Comparison of ENCODE assay signal across 16 mouse cellular contexts in the genomic region with DNA sequence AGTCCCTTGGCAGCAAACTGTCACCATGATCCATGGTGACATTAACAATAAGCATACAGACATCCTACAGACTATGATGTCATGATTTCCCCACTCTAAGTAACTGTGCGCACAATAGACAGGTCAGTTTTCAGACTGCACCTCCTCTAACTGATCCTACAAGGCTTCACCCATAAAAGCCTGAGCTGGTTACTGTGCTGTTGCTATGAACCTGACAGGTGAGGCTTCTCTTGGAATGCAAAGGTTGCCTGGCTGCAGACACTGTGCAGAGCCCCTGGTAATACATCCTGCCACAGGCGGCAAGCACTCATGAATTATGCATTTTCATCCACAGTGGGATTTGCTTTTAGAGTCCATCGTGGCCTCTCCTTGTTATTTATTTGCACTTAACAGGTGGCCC. TPM values are rescaled to one million over a fixed set of nuclear protein-coding genes. Genes with fewer than 3 reads are reported as not detected.
DNase-seq lines count a peak whose midpoint lies in the region; ATAC-seq and TF ChIP-seq lines count a peak whose summit lies in the region.
"Had no signal": no experiment of that assay in that cellular context is flagged by ENCODE, and none has a peak within 500 bp of the region (broad histone marks: within the 10 kb centered on the region; RNA-seq: fewer than 3 reads in every experiment).

No protein-coding gene starts in this region.

- ATAC-seq in forebrain, embryonic 13.5 days = peak; percentile 36; the same call in 1 of the 2 replicates
- ATAC-seq in hindbrain, embryonic 16.5 days = peak; percentile 26
- peak; percentile 55 for ATAC-seq in neural tube, embryonic 14.5 days (ENCODE audit: low read depth)
- ATAC-seq: CD4-positive, CD25-positive, alpha-beta regulatory T cell, adult 4 months; intestine, embryonic 16.5 days; liver, embryonic 12.5 days had no signal

- no peaks in the 10 kb centered on the region for H3K9me3 ChIP-seq in forebrain, embryonic 13.5 days (replicated peaks)
- no peaks in the 10 kb centered on the region for H3K9me3 ChIP-seq in hindbrain, embryonic 16.5 days (ENCODE audit: control insufficient read depth, low read length)
- H3K9me3 ChIP-seq in neural tube, embryonic 14.5 days (ENCODE audit: control insufficient read depth, low read length) = no peaks in the 10 kb centered on the region
- H3K9me3 ChIP-seq: heart, embryonic 15.5 days; liver, embryonic 12.5 days had no signal

- peaks cover 80% of the 10 kb centered on the region for H3K4me1 ChIP-seq in forebrain, embryonic 13.5 days
- peaks cover 54% of the 10 kb centered on the region for H3K4me1 ChIP-seq in hindbrain, embryonic 16.5 days (ENCODE audit: control insufficient read depth, insufficient read depth, low read depth, low read length)
- H3K4me1 ChIP-seq in neural tube, embryonic 14.5 days (ENCODE audit: control insufficient read depth, insufficient read depth, low read length) = peaks cover 53% of the 10 kb centered on the region
- H3K4me1 ChIP-seq: heart, embryonic 15.5 days; liver, embryonic 12.5 days had no signal

- DNase-seq in layer of hippocampus, adult 2 months (ENCODE audit: low spot score in 2 of 2) = no peak
- DNase-seq in layer of hippocampus, postnatal 10 days (ENCODE audit: low spot score in 2 of 2) = no peak
- DNase-seq in adrenal gland, adult (ENCODE audit: inconsistent age in 2 of 2, low spot score in 1 of 2) = no peak
- no peak for DNase-seq in cerebellum, adult 9-10 months
- DNase-seq in kidney, postnatal 4 days = no peak
- DNase-seq: adrenal gland, postnatal 14 days; lung, postnatal 4 days; right cerebral cortex, adult 18-20 months; thymus, adult 2 months had no signal

- H3K27ac ChIP-seq in layer of hippocampus, adult 2 months = peak overlapping the region; percentile 55
- peak overlapping the region; percentile 31; the same call in 1 of the 2 replicates for H3K27ac ChIP-seq in forebrain, embryonic 13.5 days
- no peak overlapping the region; the same call in 1 of the 2 replicates for H3K27ac ChIP-seq in hindbrain, embryonic 16.5 days (ENCODE audit: low read depth, low read length)
- H3K27ac ChIP-seq in neural tube, embryonic 14.5 days (ENCODE audit: low read depth, low read length) = no peak overlapping the region
- H3K27ac ChIP-seq: heart, embryonic 15.5 days; liver, embryonic 12.5 days had no signal

- H3K9ac ChIP-seq in forebrain, embryonic 13.5 days = no peak overlapping the region
- H3K9ac ChIP-seq in hindbrain, embryonic 16.5 days (ENCODE audit: low read depth, low read length) = no peak overlapping the region
- no peak overlapping the region for H3K9ac ChIP-seq in neural tube, embryonic 14.5 days (replicated peaks; ENCODE audit: low read depth, low read length)
- H3K9ac ChIP-seq: heart, embryonic 15.5 days; liver, embryonic 12.5 days had no signal

- no peak for TF ChIP-seq CTCF in layer of hippocampus, adult 2 months (conservative IDR thresholded peaks at IDR 0.05)

- H3K27me3 ChIP-seq in forebrain, embryonic 13.5 days = no peaks in the 10 kb centered on the region
- no peaks in the 10 kb centered on the region for H3K27me3 ChIP-seq in hindbrain, embryonic 16.5 days (replicated peaks; ENCODE audit: control insufficient read depth, insufficient read depth, low read length)
- no peaks in the 10 kb centered on the region for H3K27me3 ChIP-seq in neural tube, embryonic 14.5 days (ENCODE audit: control insufficient read depth, insufficient read depth, low read length)
- H3K27me3 ChIP-seq: heart, embryonic 15.5 days; liver, embryonic 12.5 days had no signal

- 0 out of 2 replicates have a peak overlapping the region, but pooled peaks have one; percentile 25 for H3K4me2 ChIP-seq in forebrain, embryonic 13.5 days
- H3K4me2 ChIP-seq in hindbrain, embryonic 16.5 days (ENCODE audit: low read length) = no peak overlapping the region
- H3K4me2 ChIP-seq in neural tube, embryonic 14.5 days (ENCODE audit: low read depth, low read length) = no peak overlapping the region
- H3K4me2 ChIP-seq: heart, embryonic 15.5 days; liver, embryonic 12.5 days had no signal

- no peak overlapping the region for H3K4me3 ChIP-seq in layer of hippocampus, adult 2 months
- no peak overlapping the region for H3K4me3 ChIP-seq in forebrain, embryonic 13.5 days
- H3K4me3 ChIP-seq in hindbrain, embryonic 16.5 days (ENCODE audit: low read length) = no peak overlapping the region
- no peak overlapping the region for H3K4me3 ChIP-seq in neural tube, embryonic 14.5 days (ENCODE audit: low read depth, low read length)
- H3K4me3 ChIP-seq: heart, embryonic 15.5 days; liver, embryonic 12.5 days had no signal

- 40% methylated on average over 3 of the region's 3 CpGs for WGBS in forebrain, embryonic 13.5 days
- WGBS in hindbrain, embryonic 16.5 days = 25% methylated on average over 3 of the region's 3 CpGs
- 37% methylated on average over 3 of the region's 3 CpGs for WGBS in neural tube, embryonic 14.5 days

- peaks cover 13% of the 10 kb centered on the region for H3K36me3 ChIP-seq in forebrain, embryonic 13.5 days (ENCODE audit: poor library complexity, severe bottlenecking)
- H3K36me3 ChIP-seq in hindbrain, embryonic 16.5 days (ENCODE audit: control insufficient read depth, insufficient read depth, low read length) = no peaks in the 10 kb centered on the region
- H3K36me3 ChIP-seq in neural tube, embryonic 14.5 days (ENCODE audit: control insufficient read depth, insufficient read depth, low read length) = 0 out of 2 replicates have a peak, but pooled peaks cover 3% of the 10 kb centered on the region
- H3K36me3 ChIP-seq: heart, embryonic 15.5 days; liver, embryonic 12.5 days had no signal

RNA-seq across cellular contexts. Expression of a gene that starts 36.6 kb away (rescaled TPM):
- 100 to 1,000 TPM; 576 to 634 TPM for total RNA-seq in layer of hippocampus, adult 2 months (2021)
- 1,000 to 10,000 TPM; 1,220 to 1,337 TPM for total RNA-seq in layer of hippocampus, postnatal 10 days (2021)
- 154 and 164 TPM in 2 replicates for polyA plus RNA-seq in forebrain, embryonic 13.5 days (2015; fragmentation: Nextera tagmentation; extraction: Ambion mirVana)
- 148 and 150 TPM in 2 replicates for polyA plus RNA-seq in hindbrain, embryonic 16.5 days (2015; fragmentation: Nextera tagmentation; extraction: Ambion mirVana)
- 211 and 216 TPM in 2 replicates for polyA plus RNA-seq in neural tube, embryonic 14.5 days (2014; fragmentation: Nextera tagmentation; extraction: Ambion mirVana)

Comparison
In these comparisons a context has a peak if more than half of its experiments do, and no peak if none do; other contexts are left out.
1. H3K27ac ChIP-seq: peak in layer of hippocampus, adult 2 months (single experiment) and forebrain, embryonic 13.5 days (single experiment); none in hindbrain, embryonic 16.5 days (single experiment) and neural tube, embryonic 14.5 days (single experiment).
2. Peak in every context shown above with its lines, with median percentiles within 50 percentile points of each other: ATAC-seq.